Mouse (Mus musculus): ENCODE data around the gene Gadd45gip1.
A peak's percentile ranks its signal among the peaks of the same experiment; 100 is the strongest.

The Gadd45gip1 gene

DNA sequence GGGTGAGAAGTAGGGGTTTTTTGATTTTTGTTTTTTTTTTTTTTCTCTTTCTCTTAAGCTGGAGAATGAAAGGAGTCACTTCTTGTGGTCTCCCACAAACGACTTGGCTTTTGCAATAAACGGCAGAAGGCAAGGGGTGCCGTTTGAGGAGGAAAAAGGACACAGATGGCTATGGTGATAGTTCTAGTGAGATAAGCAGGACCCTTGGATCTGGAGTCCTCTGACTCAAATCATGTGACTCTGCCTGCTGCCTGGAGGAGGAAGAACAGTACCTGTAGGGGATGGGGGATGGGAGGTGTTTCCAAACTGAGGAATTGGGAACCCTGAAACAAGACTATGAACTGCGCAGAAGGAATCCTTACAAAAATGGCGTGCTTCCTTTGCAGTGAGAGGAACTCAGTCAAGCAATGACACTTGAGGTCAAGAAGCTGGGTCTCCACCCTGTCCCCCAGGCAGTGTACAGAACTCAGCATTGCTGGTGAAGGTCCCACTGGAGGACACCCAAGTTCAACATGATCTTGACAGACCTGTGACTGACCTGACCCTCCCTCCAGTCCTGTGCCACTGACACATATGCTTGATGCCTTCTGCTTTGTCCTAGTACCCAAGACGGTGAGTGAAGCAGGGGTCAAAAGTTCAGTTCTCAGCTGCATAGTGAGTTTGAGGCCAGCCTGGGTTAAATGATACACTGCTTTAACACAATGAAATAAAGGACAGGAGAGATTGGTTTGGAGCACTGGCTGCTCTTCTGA is 16.5 kb downstream of the Gadd45gip1 start:
- DNase-seq (ENCODE audit: low spot score) = no peak

- DNase-seq (ENCODE audit: low spot score) = no peak
Measured at GRCm38 (mm10) chr8:84856434-84856833, 25.1 kb downstream of the Gadd45gip1 start.

- peak; percentile 94 for DNase-seq (ENCODE audit: low spot score)
Measured at GRCm38 (mm10) chr8:84856864-84857441, 25.6 kb downstream of the Gadd45gip1 start, which contains the start of gene Farsa. TSS of gene Farsa (plus strand) at chr8:84856989.

DNA sequence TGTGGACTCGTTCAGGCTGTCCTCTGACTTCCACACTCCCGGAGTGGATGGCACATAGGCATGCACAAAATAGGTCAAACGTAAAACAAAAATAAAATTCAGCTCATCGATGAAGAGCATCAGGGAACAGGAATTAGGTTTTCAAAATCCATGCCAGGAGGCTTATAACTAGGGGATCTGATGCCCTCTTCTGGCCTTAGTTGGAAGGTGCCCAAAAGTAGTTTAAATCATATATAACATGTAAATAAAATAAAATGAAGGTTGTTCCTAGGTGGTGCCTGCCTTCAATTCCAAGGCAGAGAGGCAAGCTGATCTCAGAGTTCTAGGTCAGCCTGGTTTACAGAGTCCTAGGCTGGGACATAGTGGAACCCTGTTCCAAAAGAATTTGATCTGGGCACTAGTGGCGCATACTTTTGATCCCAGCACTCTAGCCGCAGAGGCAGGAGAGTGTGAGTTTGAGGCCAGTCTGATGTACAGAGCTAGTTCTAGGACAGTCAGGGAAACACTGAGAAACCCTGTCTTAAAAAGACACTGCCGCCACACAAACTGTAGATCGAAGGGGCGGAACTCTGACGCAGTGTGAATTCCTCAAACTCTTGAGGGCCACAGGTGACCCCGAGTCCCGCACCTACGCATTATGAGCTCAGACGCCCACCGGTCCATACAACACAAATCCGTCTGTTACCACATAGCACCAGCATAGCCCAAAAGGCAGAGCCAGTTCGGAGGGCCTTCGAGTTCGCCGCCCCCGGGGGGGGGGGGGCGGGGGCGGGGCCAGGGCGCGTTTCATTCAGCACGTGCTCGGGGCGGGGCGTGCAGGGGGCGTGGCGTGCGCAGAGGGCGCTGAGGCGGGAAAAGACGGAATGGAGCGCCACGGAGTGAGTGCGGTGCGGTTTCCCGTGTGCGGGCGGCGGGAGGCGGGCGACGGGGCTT is 40.3 kb downstream of the Gadd45gip1 start, which contains the start of gene Syce2:
Syce2 (plus strand) TSS at position 736 of the 933 bp plus-strand sequence.
- DNase-seq (ENCODE audit: low spot score) = peak; percentile 56

DNA sequence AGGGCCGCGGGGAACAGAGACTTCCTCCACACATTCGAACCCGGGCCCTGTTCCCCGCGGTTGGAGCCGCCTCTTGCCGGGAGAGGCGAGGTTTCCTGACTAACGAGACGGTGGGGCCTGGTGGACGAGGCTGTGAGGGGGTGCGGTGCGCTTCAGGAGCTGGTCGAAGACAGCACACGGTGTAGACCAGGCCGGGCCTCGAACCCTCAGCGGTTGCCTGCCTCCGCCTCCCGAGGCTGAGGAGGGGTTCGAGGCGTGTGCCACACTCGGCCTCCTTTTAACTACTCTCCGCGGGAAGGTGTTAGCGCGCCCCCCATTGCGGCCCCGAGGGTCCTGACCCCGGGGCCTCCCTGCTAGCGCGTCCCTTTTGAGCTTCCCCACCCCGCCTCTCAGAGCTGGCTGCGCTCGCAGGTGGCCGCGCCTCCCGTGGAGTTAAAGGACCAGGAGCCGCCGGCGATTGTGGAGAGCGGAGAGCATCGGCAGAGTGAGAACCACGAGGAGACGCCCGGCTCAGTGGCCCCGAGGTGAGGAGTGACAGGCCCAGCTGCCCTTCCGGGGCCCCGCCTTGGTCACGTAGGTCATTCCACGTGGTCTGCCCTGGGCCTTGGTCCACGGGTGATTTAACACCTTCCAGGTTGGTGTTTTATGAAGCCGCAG is 41.1 kb downstream of the Gadd45gip1 start:
- DNase-seq (ENCODE audit: low spot score) = no peak

DNA sequence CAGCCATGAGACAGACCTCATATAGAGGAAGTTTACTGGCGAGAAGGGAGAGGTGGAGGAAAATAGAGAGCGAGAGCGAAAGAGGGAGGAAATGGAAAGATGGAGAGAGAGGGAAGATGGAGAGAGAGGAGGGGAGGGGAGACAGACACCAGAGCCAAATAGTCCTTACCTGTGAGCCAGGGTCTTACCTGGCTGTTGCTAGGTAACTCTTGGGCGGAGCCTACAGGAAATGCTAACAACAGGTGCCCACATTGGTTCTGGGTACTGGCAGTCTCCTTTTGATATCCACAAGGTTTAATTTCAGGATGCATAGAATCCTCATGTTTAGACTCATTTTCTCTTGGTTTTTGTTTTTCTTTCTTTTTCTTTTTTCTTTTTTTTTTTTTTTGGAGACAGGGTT is 41.7 kb downstream of the Gadd45gip1 start:
- no peak for DNase-seq (ENCODE audit: low spot score)

DNA sequence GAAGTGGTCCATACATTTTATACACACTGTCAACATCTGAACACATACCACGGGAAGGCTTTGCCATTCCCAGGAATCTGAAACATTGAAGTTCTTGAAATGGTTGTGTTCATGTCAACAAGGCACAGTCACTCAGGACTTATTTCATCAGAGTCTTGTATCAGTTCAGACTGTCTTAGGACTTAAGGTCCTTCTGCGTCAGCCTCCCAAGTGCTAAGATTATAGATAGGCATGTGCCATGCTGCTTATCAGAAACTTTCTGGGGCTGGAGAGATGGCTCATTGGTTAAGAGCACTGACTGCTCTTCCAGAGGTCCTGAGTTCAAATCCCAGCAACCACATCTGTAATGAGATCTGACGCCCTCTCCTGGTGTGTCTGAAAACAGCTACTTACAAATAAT is 43.0 kb downstream of the Gadd45gip1 start:
- DNase-seq (ENCODE audit: low spot score) = no peak

DNA sequence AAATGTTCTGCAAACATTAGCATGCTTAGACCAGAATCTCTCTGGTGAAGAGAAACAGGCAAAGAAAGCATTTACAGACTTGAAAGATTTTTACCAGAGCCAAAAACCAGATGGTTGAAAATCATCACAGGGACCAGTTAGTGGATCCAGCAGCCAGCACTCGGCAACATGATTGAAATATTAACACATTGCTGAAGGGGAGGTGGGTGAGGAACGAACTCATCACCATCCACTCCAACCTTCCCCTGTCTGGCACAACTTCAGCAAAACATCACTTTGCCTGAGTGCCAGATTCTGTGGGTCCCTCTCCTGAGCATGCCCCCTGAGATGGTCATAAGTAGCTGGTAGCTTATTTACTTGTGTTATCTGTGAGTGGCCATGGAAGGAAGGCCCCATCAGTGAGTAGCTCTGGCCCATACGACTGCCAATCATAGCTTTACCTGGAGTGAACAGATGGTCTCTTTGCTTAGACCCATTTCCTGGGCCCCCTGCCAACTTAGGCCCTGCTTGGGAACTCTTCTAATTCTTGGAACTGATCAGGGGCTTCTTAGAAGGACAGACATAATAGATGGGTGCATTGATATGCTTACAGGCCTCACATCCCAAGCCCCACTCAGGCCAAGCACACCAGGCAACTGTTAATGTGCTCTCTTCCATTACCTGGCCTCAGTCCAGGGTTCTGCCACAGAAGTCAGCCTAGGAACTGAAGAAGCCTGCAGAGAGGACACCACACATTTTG is 46.1 kb downstream of the Gadd45gip1 start:
- no peak for DNase-seq (ENCODE audit: low spot score)

DNA sequence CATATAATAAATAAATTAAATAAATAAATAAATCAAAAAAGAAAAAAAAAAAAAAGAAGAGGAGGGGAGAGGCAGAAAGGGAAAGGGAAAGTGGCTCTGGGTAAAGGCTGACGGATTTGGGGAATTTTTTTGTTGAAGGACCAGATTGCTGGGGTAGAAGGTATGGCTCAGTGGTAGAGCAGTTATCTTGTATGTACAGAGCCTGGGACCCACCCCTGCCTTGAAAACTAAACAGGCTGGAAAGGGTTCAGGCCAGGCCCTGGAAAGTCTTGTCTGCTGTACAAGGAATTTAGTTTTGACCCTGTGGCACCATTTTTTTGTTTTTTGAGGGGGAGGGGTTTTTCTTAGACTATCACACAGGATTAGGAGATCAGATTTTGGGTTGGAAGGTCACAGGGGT is 47.6 kb downstream of the Gadd45gip1 start:
- DNase-seq (ENCODE audit: low spot score) = no peak

DNA sequence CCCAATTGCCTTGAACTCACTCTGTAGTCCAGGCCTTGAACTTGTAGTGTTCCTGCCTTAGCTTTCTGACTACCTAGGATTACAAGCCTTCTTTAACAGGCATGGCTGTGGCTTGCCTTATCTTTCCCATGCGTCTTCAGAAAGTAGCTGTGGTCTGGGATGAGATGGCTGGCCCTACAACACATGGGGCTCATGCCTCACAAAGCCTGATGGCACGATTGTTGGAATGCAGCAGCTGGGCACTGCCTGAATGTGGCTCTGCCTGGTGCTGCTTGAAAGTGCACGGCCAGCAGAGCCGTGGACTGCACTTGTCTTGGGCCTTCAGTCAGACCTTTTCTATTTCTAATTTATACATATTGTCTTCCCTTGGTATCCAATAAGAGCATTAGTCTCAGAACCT is 53.4 kb downstream of the Gadd45gip1 start:
- DNase-seq (ENCODE audit: low spot score) = no peak

Measured in layer of hippocampus, adult 11-12 months (tissue).